Mouse (Mus musculus): ENCODE results near the gene Cst13. TPM values are rescaled to one million over a fixed set of nuclear protein-coding genes. Genes with fewer than 3 reads are reported as not detected.
"Not testable (repeated sequence)": the region's sequence is repeated elsewhere in the genome, so short reads cannot be mapped to it uniquely, and the experiment has no call there.

Gene Cst13
- not detected in 2 replicates for polyA plus RNA-seq (2014; fragmentation: Nextera tagmentation; extraction: Ambion mirVana)

GRCm38 (mm10) chr2:148819909-148820308 lies at the start of gene Cst13:
TSS of gene Cst13 (plus strand) at chr2:148820081.
- H3K4me1 ChIP-seq (ENCODE audit: control insufficient read depth, insufficient read depth, low read length), result no peaks in the 10 kb centered on the region
- H3K27me3 ChIP-seq (replicated peaks; ENCODE audit: control insufficient read depth, insufficient read depth, low read length), result no peaks in the 10 kb centered on the region
- DNase-seq (ENCODE audit: low spot score), result no peak
- no peak for ATAC-seq
- no peak within 1 kb of the TSS for H3K4me3 ChIP-seq (ENCODE audit: low read depth, low read length)
- H3K36me3 ChIP-seq (ENCODE audit: control insufficient read depth, insufficient read depth, low read length), result no peaks in the 10 kb centered on the region
- H3K9ac ChIP-seq (ENCODE audit: low read length), result no peak within 1 kb of the TSS
- no peak within 1 kb of the TSS for H3K4me2 ChIP-seq (ENCODE audit: low read length)
- no peaks in the 10 kb centered on the region for H3K9me3 ChIP-seq (replicated peaks; ENCODE audit: control insufficient read depth, low read length)
- H3K27ac ChIP-seq (ENCODE audit: low read depth, low read length), result no peak within 1 kb of the TSS

- H3K36me3 ChIP-seq (ENCODE audit: control insufficient read depth, insufficient read depth, low read length); DNase-seq (ENCODE audit: low spot score); H3K4me3 ChIP-seq (ENCODE audit: low read depth, low read length); ATAC-seq; H3K27me3 ChIP-seq (replicated peaks; ENCODE audit: control insufficient read depth, insufficient read depth, low read length); H3K9me3 ChIP-seq (replicated peaks; ENCODE audit: control insufficient read depth, low read length); H3K9ac ChIP-seq (ENCODE audit: low read length); H3K4me2 ChIP-seq (ENCODE audit: low read length); H3K27ac ChIP-seq (ENCODE audit: low read depth, low read length); H3K4me1 ChIP-seq (ENCODE audit: control insufficient read depth, insufficient read depth, low read length): not testable (repeated sequence)
- WGBS, result 84% methylated on average over 4 of the region's 4 CpGs
Measured at GRCm38 (mm10) chr2:148771397-148771796, 48.5 kb upstream of the Cst13 start, which contains the start of gene Cst11. TSS of gene Cst11 (minus strand) at chr2:148771497.

GRCm38 (mm10) chr2:148781709-148782108 lies 38.2 kb upstream of the Cst13 start, which contains the start of gene 8030411F24Rik:
TSS of gene 8030411F24Rik (plus strand) at chr2:148782009.
- Histone ChIP-seq H3K4me3 (ENCODE audit: low read depth, low read length) (no peak within 1 kb of the TSS), H3K27ac (ENCODE audit: low read depth, low read length) (no peak within 1 kb of the TSS), H3K4me1 (ENCODE audit: control insufficient read depth, insufficient read depth, low read length) (no peaks in the 10 kb centered on the region), H3K4me2 (ENCODE audit: low read length) (no peak within 1 kb of the TSS), H3K9ac (ENCODE audit: low read length) (no peak within 1 kb of the TSS), H3K27me3 (replicated peaks; ENCODE audit: control insufficient read depth, insufficient read depth, low read length) (no peaks in the 10 kb centered on the region), H3K9me3 (replicated peaks; ENCODE audit: control insufficient read depth, low read length) (no peaks in the 10 kb centered on the region), H3K36me3 (ENCODE audit: control insufficient read depth, insufficient read depth, low read length) (no peaks in the 10 kb centered on the region)
- 21% methylated on average over 1 of the region's 1 CpGs for WGBS
- ATAC-seq (no peak), DNase-seq (ENCODE audit: low spot score) (no peak)

- H3K9me3 ChIP-seq (replicated peaks; ENCODE audit: control insufficient read depth, low read length), result no peaks in the 10 kb centered on the region
- no peaks in the 10 kb centered on the region for H3K27me3 ChIP-seq (replicated peaks; ENCODE audit: control insufficient read depth, insufficient read depth, low read length)
- H3K27ac ChIP-seq (ENCODE audit: low read depth, low read length), result no peak within 1 kb of the TSS
- no peaks in the 10 kb centered on the region for H3K36me3 ChIP-seq (ENCODE audit: control insufficient read depth, insufficient read depth, low read length)
- ATAC-seq (no peak), DNase-seq (ENCODE audit: low spot score) (no peak)
- 92% methylated on average over 6 of the region's 6 CpGs for WGBS
- no peak within 1 kb of the TSS for H3K4me3 ChIP-seq (ENCODE audit: low read depth, low read length)
- H3K4me1 ChIP-seq (ENCODE audit: control insufficient read depth, insufficient read depth, low read length), result no peaks in the 10 kb centered on the region
- no peak within 1 kb of the TSS for H3K9ac ChIP-seq (ENCODE audit: low read length)
- no peak within 1 kb of the TSS for H3K4me2 ChIP-seq (ENCODE audit: low read length)
Measured at GRCm38 (mm10) chr2:148789142-148789541, 30.7 kb upstream of the Cst13 start, which contains the start of gene Cst12. TSS of gene Cst12 (plus strand) at chr2:148789361.

- Histone ChIP-seq H3K27me3 (replicated peaks; ENCODE audit: control insufficient read depth, insufficient read depth, low read length) (no peaks in the 10 kb centered on the region), H3K9ac (ENCODE audit: low read length) (no peak within 1 kb of the TSS), H3K4me1 (ENCODE audit: control insufficient read depth, insufficient read depth, low read length) (no peaks in the 10 kb centered on the region), H3K9me3 (replicated peaks; ENCODE audit: control insufficient read depth, low read length) (no peaks in the 10 kb centered on the region), H3K36me3 (ENCODE audit: control insufficient read depth, insufficient read depth, low read length) (no peaks in the 10 kb centered on the region), H3K4me2 (ENCODE audit: low read length) (no peak within 1 kb of the TSS), H3K27ac (ENCODE audit: low read depth, low read length) (no peak within 1 kb of the TSS), H3K4me3 (ENCODE audit: low read depth, low read length) (no peak within 1 kb of the TSS)
- no peak for ATAC-seq
- WGBS, result 79% methylated on average over 1 of the region's 1 CpGs
- DNase-seq (ENCODE audit: low spot score), result no peak
Measured at GRCm38 (mm10) chr2:148798485-148798884, 21.4 kb upstream of the Cst13 start, which contains the start of gene Cst8. TSS of gene Cst8 (plus strand) at chr2:148798785.

GRCm38 (mm10) chr2:148801491-148801921 lies 18.4 kb upstream of the Cst13 start:
- Histone ChIP-seq H3K4me1 (ENCODE audit: control insufficient read depth, insufficient read depth, low read length) (no peaks in the 10 kb centered on the region), H3K27ac (ENCODE audit: low read depth, low read length) (no peak overlapping the region), H3K9me3 (replicated peaks; ENCODE audit: control insufficient read depth, low read length) (no peaks in the 10 kb centered on the region), H3K4me3 (ENCODE audit: low read depth, low read length) (no peak overlapping the region), H3K9ac (ENCODE audit: low read length) (no peak overlapping the region), H3K4me2 (ENCODE audit: low read length) (no peak overlapping the region), H3K27me3 (replicated peaks; ENCODE audit: control insufficient read depth, insufficient read depth, low read length) (no peaks in the 10 kb centered on the region), H3K36me3 (ENCODE audit: control insufficient read depth, insufficient read depth, low read length) (no peaks in the 10 kb centered on the region)
- ATAC-seq (no peak), DNase-seq (ENCODE audit: low spot score) (no peak)
- 66% methylated on average over 3 of the region's 3 CpGs for WGBS

- 84% methylated on average over 6 of the region's 6 CpGs for WGBS
- no peak overlapping the region for H3K27ac ChIP-seq (ENCODE audit: low read depth, low read length)
- no peak overlapping the region for H3K4me3 ChIP-seq (ENCODE audit: low read depth, low read length)
- H3K9ac ChIP-seq (ENCODE audit: low read length), result no peak overlapping the region
- DNase-seq (ENCODE audit: low spot score) (no peak), ATAC-seq (no peak)
- H3K36me3 ChIP-seq (ENCODE audit: control insufficient read depth, insufficient read depth, low read length), result no peaks in the 10 kb centered on the region
- H3K4me1 ChIP-seq (ENCODE audit: control insufficient read depth, insufficient read depth, low read length), result no peaks in the 10 kb centered on the region
- H3K4me2 ChIP-seq (ENCODE audit: low read length), result no peak overlapping the region
- no peaks in the 10 kb centered on the region for H3K9me3 ChIP-seq (replicated peaks; ENCODE audit: control insufficient read depth, low read length)
- no peaks in the 10 kb centered on the region for H3K27me3 ChIP-seq (replicated peaks; ENCODE audit: control insufficient read depth, insufficient read depth, low read length)
Measured at GRCm38 (mm10) chr2:148806696-148807095, 13.2 kb upstream of the Cst13 start.

GRCm38 (mm10) chr2:148825986-148826385 lies 6.1 kb downstream of the Cst13 start:
- Histone ChIP-seq H3K27me3 (replicated peaks; ENCODE audit: control insufficient read depth, insufficient read depth, low read length) (no peaks in the 10 kb centered on the region), H3K9ac (ENCODE audit: low read length) (no peak overlapping the region), H3K4me3 (ENCODE audit: low read depth, low read length) (no peak overlapping the region), H3K9me3 (replicated peaks; ENCODE audit: control insufficient read depth, low read length) (no peaks in the 10 kb centered on the region), H3K4me1 (ENCODE audit: control insufficient read depth, insufficient read depth, low read length) (no peaks in the 10 kb centered on the region), H3K36me3 (ENCODE audit: control insufficient read depth, insufficient read depth, low read length) (no peaks in the 10 kb centered on the region), H3K27ac (ENCODE audit: low read depth, low read length) (no peak overlapping the region), H3K4me2 (ENCODE audit: low read length) (no peak overlapping the region)
- DNase-seq (ENCODE audit: low spot score) (no peak), ATAC-seq (no peak)
- WGBS, result 79% methylated on average over 1 of the region's 1 CpGs

GRCm38 (mm10) chr2:148834912-148835311 lies 15.0 kb downstream of the Cst13 start, which contains the start of gene Cst9:
TSS of gene Cst9 (plus strand) at chr2:148835147.
- 69% methylated on average over 4 of the region's 4 CpGs for WGBS
- H3K4me3 ChIP-seq (ENCODE audit: low read depth, low read length), result no peak within 1 kb of the TSS
- ATAC-seq (no peak), DNase-seq (ENCODE audit: low spot score) (no peak)
- no peak within 1 kb of the TSS for H3K9ac ChIP-seq (ENCODE audit: low read length)
- no peaks in the 10 kb centered on the region for H3K4me1 ChIP-seq (ENCODE audit: control insufficient read depth, insufficient read depth, low read length)
- H3K4me2 ChIP-seq (ENCODE audit: low read length), result no peak within 1 kb of the TSS
- H3K27ac ChIP-seq (ENCODE audit: low read depth, low read length), result no peak within 1 kb of the TSS
- H3K27me3 ChIP-seq (replicated peaks; ENCODE audit: control insufficient read depth, insufficient read depth, low read length), result no peaks in the 10 kb centered on the region
- no peaks in the 10 kb centered on the region for H3K36me3 ChIP-seq (ENCODE audit: control insufficient read depth, insufficient read depth, low read length)
- H3K9me3 ChIP-seq (replicated peaks; ENCODE audit: control insufficient read depth, low read length), result no peaks in the 10 kb centered on the region

Data from forebrain, embryonic 14.5 days (tissue).